Mouse (Mus musculus) ES-E14 (cell line): ENCODE measurements around the gene Gpr37l1. TPM values are rescaled to one million over a fixed set of nuclear protein-coding genes. Genes with fewer than 3 reads are reported as not detected.
"Not testable (repeated sequence)": the region's sequence is repeated elsewhere in the genome, so short reads cannot be mapped to it uniquely, and the experiment has no call there.

ENCODE experiments used
- DNase-seq: peaks from one replicate; pipeline ENCODE4 v3.0.0-alpha.2; 2013; ENCODE audit warnings: low read depth, low spot score
- H3K27ac ChIP-seq: 2 replicates; pipeline ENCODE4 v1.5.1; 2012; ENCODE audit warnings: low read depth, mild to moderate bottlenecking, low read length, moderate library complexity, mixed read lengths; ENCODE audit not compliant: poor library complexity, insufficient read depth, severe bottlenecking
- H3K36me3 ChIP-seq: 2 replicates; pipeline ENCODE4 v1.6.1; 2012; ENCODE audit warnings: mild to moderate bottlenecking, low read length, moderate library complexity, mixed read lengths; ENCODE audit not compliant: control insufficient read depth, poor library complexity, insufficient read depth, severe bottlenecking
- H3K4me1 ChIP-seq, 2 experiments: fragments of 150-350 bp in 1 of 2; sonication (generic) in 1 of 2; 2 replicates each; pipeline ENCODE4 v1.6.1; 2012; ENCODE audit warnings: low read length in 2 of 2, mild to moderate bottlenecking in 1 of 2, mixed read lengths in 1 of 2; ENCODE audit not compliant: control insufficient read depth in 2 of 2, insufficient read depth in 2 of 2, poor library complexity in 1 of 2
- H3K4me3 ChIP-seq, 2 experiments: fragments of 150-350 bp in 1 of 2; sonication (generic) in 1 of 2; 2 replicates each; pipeline ENCODE4 v1.5.1; 2012; ENCODE audit warnings: low read length in 2 of 2, low read depth in 1 of 2, mild to moderate bottlenecking in 1 of 2, mixed read lengths in 1 of 2; ENCODE audit not compliant: insufficient read depth in 1 of 2, poor library complexity in 1 of 2, severe bottlenecking in 1 of 2
- H3K9ac ChIP-seq: 2 replicates; pipeline ENCODE4 v1.6.1; 2012; ENCODE audit warnings: low read depth, mild to moderate bottlenecking, low read length, mixed read lengths; ENCODE audit not compliant: poor library complexity, insufficient read depth, severe bottlenecking
- H3K9me3 ChIP-seq: fragments of 150-350 bp; sonication (generic); 2 replicates; pipeline ENCODE4 v1.6.1; 2012; ENCODE audit warnings: low read depth, mild to moderate bottlenecking, low read length; ENCODE audit not compliant: control insufficient read depth, insufficient read depth
- CHD2 ChIP-seq: IDR thresholded peaks from 2 replicates; pipeline ENCODE4 v1.6.1; 2014; ENCODE audit warnings: mild to moderate bottlenecking, low read depth, low read length, inconsistent platforms
- HCFC1 ChIP-seq: IDR thresholded peaks from 2 replicates; pipeline ENCODE4 v1.6.1; 2012; ENCODE audit warnings: low read length, inconsistent platforms, borderline replicate concordance; ENCODE audit not compliant: insufficient read depth
- MAFK ChIP-seq: IDR thresholded peaks from 2 replicates; pipeline ENCODE4 v1.6.1; 2014; ENCODE audit warnings: mild to moderate bottlenecking, low read depth, low read length, inconsistent platforms; ENCODE audit not compliant: insufficient read depth
- ZC3H11A ChIP-seq: IDR thresholded peaks from 2 replicates; pipeline ENCODE4 v1.6.1; 2012; ENCODE audit warnings: low read depth, mild to moderate bottlenecking, inconsistent platforms, low read length, borderline replicate concordance
- ZNF384 ChIP-seq: IDR thresholded peaks from 2 replicates; pipeline ENCODE4 v1.6.1; 2012; ENCODE audit warnings: low read depth, low read length, inconsistent platforms
- in situ Hi-C, 2 experiments: fragments of 600-800 bp; cut with MboI; formaldehyde crosslinking; loops; one replicate each; pipeline ENCODE4 v1.15.1; 2025; ENCODE audit warnings: low sequenced_read_pairs in 2 of 2, inconsistent platforms in 1 of 2; ENCODE audit not compliant: unreplicated experiment in 2 of 2
- total RNA-seq: library from RNA; depleted of rRNA; stranded (reverse); fragments of 300-350 nt; gene quantifications from 2 replicates; pipeline ENCODE4 v1.2.3, GENCODE M21; 2012; rRNA removed

The Gpr37l1 gene
- total RNA-seq, 1 experiment = not detected

DNA sequence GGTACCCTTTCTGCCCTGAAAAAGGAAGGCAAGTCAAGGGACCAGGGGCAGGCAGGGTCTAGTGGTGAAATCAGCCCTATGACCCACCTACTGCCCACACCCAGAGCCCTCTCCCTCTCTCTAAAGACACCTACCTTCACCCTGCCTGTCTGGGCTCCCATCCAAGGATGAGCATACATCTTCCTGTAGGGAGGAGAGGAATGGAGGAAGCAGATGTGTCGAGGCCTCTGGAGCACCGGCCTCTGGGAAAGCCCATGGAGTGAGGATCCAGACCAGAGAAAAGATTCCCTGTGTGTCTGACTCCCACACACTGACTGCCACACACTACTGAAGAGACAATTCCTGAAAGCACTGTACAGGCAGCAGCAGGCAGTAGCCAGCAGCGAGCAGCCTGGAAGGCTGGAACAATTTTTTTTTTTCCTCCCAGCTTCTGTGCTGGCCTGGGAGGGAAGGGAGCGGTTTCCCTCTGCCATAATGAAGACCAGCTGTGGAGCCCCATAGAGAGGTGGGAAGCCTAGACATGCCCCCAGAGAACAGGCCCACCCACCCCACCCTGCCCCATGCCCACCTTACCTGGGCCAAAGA is 40.9 kb downstream of the Gpr37l1 start:
- Histone ChIP-seq H3K27ac (peak overlapping the region; percentile 23; the same call in 1 of the 2 replicates), H3K4me1 (peaks cover 2 to 22% of the 10 kb centered on the region in 2 experiments; a peak in 1 of 4 replicates), H3K36me3 (no peaks in the 10 kb centered on the region), H3K4me3 (no peak overlapping the region), H3K9ac (peak overlapping the region; percentile 18; the same call in 1 of the 2 replicates), H3K9me3 (no peaks in the 10 kb centered on the region)
- no peak for DNase-seq
- TF ChIP-seq MAFK = no peak
- TF ChIP-seq CHD2 = no peak
- TF ChIP-seq ZC3H11A = no peak
- TF ChIP-seq ZNF384 = peak; percentile 64
- in situ Hi-C loops = no loop called here

- in situ Hi-C loops = no loop called here
- Histone ChIP-seq H3K36me3 (no peaks in the 10 kb centered on the region), H3K9ac (no peak overlapping the region), H3K27ac (no peak overlapping the region), H3K4me1 (peaks cover 2 to 16% of the 10 kb centered on the region in 2 experiments; a peak in 1 of 4 replicates), H3K9me3 (no peaks in the 10 kb centered on the region), H3K4me3 (no peak overlapping the region)
- no peak for DNase-seq
- TF ChIP-seq ZNF384 (no peak), CHD2 (no peak), ZC3H11A (no peak), HCFC1 (no peak), MAFK (no peak)
Observed at GRCm38 (mm10) chr1:135125990-135126389, 41.5 kb downstream of the Gpr37l1 start.

- H3K9ac ChIP-seq = no peak overlapping the region
- no peak overlapping the region for H3K27ac ChIP-seq
- no peak overlapping the region for H3K4me3 ChIP-seq
- H3K4me1 ChIP-seq = peaks cover 2 to 9% of the 10 kb centered on the region in 2 experiments; a peak in 1 of 4 replicates
- TF ChIP-seq HCFC1 = no peak
- DNase-seq = no peak
- H3K9me3 ChIP-seq = no peaks in the 10 kb centered on the region
- H3K36me3 ChIP-seq = no peaks in the 10 kb centered on the region
- in situ Hi-C loops = no loop called here
Observed at GRCm38 (mm10) chr1:135124573-135125363, 42.7 kb downstream of the Gpr37l1 start.

DNA sequence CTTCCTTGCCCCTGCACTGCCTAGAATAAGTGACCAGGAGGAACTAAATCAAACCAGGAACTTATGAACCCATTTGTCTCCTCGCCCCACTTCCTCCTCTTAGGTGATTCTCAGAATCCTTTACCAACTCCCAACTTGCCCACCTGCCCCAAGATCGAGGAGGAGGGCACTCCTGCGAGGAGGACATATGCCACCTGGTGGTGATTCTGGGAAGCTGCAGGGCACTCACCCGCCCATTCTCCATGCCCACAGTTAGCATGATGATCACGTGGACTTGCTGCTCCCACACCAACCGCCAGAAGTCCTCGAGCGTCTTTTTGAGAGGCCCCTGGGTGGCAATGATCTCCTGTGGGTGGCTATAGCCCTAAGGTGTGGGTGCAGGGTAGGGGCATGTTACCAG is 54.8 kb downstream of the Gpr37l1 start:
- Histone ChIP-seq H3K9me3 (no peaks in the 10 kb centered on the region), H3K9ac (no peak overlapping the region), H3K4me3 (no peak overlapping the region), H3K36me3 (no peaks in the 10 kb centered on the region), H3K4me1 (peaks cover 3 to 13% of the 10 kb centered on the region in 2 experiments; a peak in 2 of 4 replicates), H3K27ac (no peak overlapping the region)
- in situ Hi-C loops = no loop called here
- TF ChIP-seq ZNF384 = no peak
- TF ChIP-seq HCFC1 = no peak
- TF ChIP-seq MAFK = no peak
- TF ChIP-seq CHD2 = no peak
- 0 out of 2 replicates have a peak, but pooled peaks have one; percentile 2 for TF ChIP-seq ZC3H11A
- DNase-seq = no peak

GRCm38 (mm10) chr1:135111271-135111670 is 56.2 kb downstream of the Gpr37l1 start:
- H3K9me3 ChIP-seq, in situ Hi-C loops, H3K27ac ChIP-seq, DNase-seq, H3K9ac ChIP-seq, H3K36me3 ChIP-seq, H3K4me3 ChIP-seq: not testable (repeated sequence)
- H3K4me1 ChIP-seq = peaks cover 3 to 13% of the 10 kb centered on the region in 2 experiments; a peak in 2 of 4 replicates

Other genes starting within 250 kb of the Gpr37l1 start
- gene Ppp1r12b, start 211.7 kb downstream of the Gpr37l1 start, total RNA-seq = 5.4 and 7.4 TPM in 2 replicates
- 24.2 and 29.7 TPM in 2 replicates for gene Ube2t, start 205.1 kb downstream of the Gpr37l1 start, total RNA-seq
- 1.7 TPM in 2 replicates for gene Lgr6, start 62.4 kb downstream of the Gpr37l1 start, total RNA-seq
- 1.1 and 2.3 TPM in 2 replicates for gene Ptpn7, start 35.0 kb downstream of the Gpr37l1 start, total RNA-seq
- 17.5 and 19.3 TPM in 2 replicates for gene Arl8a, start 20.9 kb downstream of the Gpr37l1 start, total RNA-seq
- gene Elf3, start 90.9 kb upstream of the Gpr37l1 start, total RNA-seq = 9.4 and 13.4 TPM in 2 replicates
- gene Rnpep, start 116.4 kb upstream of the Gpr37l1 start, total RNA-seq = 19.1 and 21.8 TPM in 2 replicates
- gene Timm17a, start 146.1 kb upstream of the Gpr37l1 start, total RNA-seq = 139 and 187 TPM in 2 replicates
- gene Lmod1, start 157.1 kb upstream of the Gpr37l1 start, total RNA-seq = 1.6 and 2.6 TPM in 2 replicates
- gene Shisa4, start 207.6 kb upstream of the Gpr37l1 start, total RNA-seq = 9.5 and 15.7 TPM in 2 replicates